Mouse (Mus musculus): ENCODE data around the gene Sec11a.
"Not testable (repeated sequence)": the region's sequence is repeated elsewhere in the genome, so short reads cannot be mapped to it uniquely, and the experiment has no call there.

DNA sequence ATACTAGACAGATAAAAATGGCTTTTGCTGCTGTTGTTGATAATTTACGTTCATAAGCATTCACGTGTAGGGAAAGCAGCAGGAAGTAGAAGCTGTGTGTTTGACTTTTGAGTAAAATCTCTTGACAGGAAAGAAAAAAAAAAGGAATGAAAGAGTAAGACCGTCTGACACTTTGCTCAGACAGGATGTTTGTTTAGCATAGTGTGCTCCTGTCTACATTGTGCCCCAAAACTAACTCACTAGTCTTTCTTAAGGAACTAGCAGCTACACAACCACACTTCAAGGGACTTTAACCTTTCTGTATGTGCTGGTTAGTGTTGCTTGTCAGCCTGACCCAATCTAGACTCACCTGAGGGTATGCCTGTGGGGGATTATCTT is 26.0 kb upstream of the Sec11a start:
- not testable (repeated sequence) for TF ChIP-seq CTCF (IDR thresholded peaks at IDR 0.05; ENCODE audit: insufficient read depth, low read length); POLR2A (IDR thresholded peaks at IDR 0.05; ENCODE audit: borderline replicate concordance, extremely low read depth, low read depth, low read length)

Measured in lung, adult 2 months (tissue).